Mouse (Mus musculus): Measurements from ENCODE around the gene Tfam. TPM values are rescaled to one million over a fixed set of nuclear protein-coding genes. Genes with fewer than 3 reads are reported as not detected.

Gene Tfam
- polyA plus RNA-seq (2014; fragmentation: Nextera tagmentation; extraction: Ambion mirVana), result 62.6 and 67.5 TPM in 2 replicates

DNA sequence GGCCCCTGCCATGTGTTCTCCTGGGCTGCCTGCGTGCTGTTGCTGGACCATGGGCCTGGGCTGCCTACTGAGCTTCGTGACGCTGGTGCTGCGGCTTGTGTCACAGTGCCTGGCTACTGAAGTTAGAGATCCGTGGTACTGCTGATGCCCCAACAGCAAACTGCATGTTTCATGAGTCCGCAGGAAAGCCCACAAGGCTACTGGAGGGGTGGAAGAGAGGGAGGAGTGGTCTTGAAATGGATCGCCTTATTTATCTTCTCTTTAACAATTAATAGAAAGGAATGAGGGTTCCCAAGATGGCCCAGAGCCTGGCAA, at the start of gene Tfam:
Tfam (minus strand) TSS at position 41 of the 315 bp plus-strand sequence.
- Histone ChIP-seq H3K36me3 (ENCODE audit: control insufficient read depth, insufficient read depth, low read length) (peaks cover 7% of the 10 kb centered on the region; the same call in 1 of the 2 replicates), H3K4me3 (ENCODE audit: low read depth, low read length) (peak within 1 kb of the TSS; percentile 95), H3K4me1 (ENCODE audit: control insufficient read depth, insufficient read depth, low read length) (peaks cover 3% of the 10 kb centered on the region), H3K27ac (ENCODE audit: low read depth, low read length) (peak within 1 kb of the TSS; percentile 75), H3K4me2 (peak within 1 kb of the TSS; percentile 85), H3K9me3 (replicated peaks; ENCODE audit: control insufficient read depth, low read length) (no peaks in the 10 kb centered on the region), H3K27me3 (ENCODE audit: control insufficient read depth, insufficient read depth, low read length) (no peaks in the 10 kb centered on the region), H3K9ac (ENCODE audit: low read depth, low read length) (peak within 1 kb of the TSS; percentile 93)
- 7% methylated on average over 7 of the region's 7 CpGs for WGBS (ENCODE audit: insufficient replicate concordance)
- no peak for ATAC-seq (replicated peaks; ENCODE audit: insufficient number of reproducible peaks, low FRiP score, low TSS enrichment)

GRCm38 (mm10) chr10:71285126-71285580, 47.1 kb upstream of the Tfam start, which contains the start of gene Ube2d1:
Gene Ube2d1 (minus strand): TSS chr10:71285262.
- H3K4me1 ChIP-seq (ENCODE audit: control insufficient read depth, insufficient read depth, low read length), result peaks cover 7% of the 10 kb centered on the region
- H3K9ac ChIP-seq (ENCODE audit: low read depth, low read length), result peak within 1 kb of the TSS; percentile 93
- H3K9me3 ChIP-seq (replicated peaks; ENCODE audit: control insufficient read depth, low read length), result no peaks in the 10 kb centered on the region
- ATAC-seq (replicated peaks; ENCODE audit: insufficient number of reproducible peaks, low FRiP score, low TSS enrichment), result peak; percentile 86
- peak within 1 kb of the TSS; percentile 80 for H3K4me2 ChIP-seq
- WGBS (ENCODE audit: insufficient replicate concordance), result under 1% methylated on average over 48 of the region's 50 CpGs
- 0 out of 2 replicates have a peak, but pooled peaks cover 3% of the 10 kb centered on the region for H3K27me3 ChIP-seq (ENCODE audit: control insufficient read depth, insufficient read depth, low read length)
- no peak within 1 kb of the TSS for H3K27ac ChIP-seq (ENCODE audit: low read depth, low read length)
- H3K36me3 ChIP-seq (ENCODE audit: control insufficient read depth, insufficient read depth, low read length), result 0 out of 2 replicates have a peak, but pooled peaks cover 2% of the 10 kb centered on the region
- peak within 1 kb of the TSS; percentile 96 for H3K4me3 ChIP-seq (ENCODE audit: low read depth, low read length)

DNA sequence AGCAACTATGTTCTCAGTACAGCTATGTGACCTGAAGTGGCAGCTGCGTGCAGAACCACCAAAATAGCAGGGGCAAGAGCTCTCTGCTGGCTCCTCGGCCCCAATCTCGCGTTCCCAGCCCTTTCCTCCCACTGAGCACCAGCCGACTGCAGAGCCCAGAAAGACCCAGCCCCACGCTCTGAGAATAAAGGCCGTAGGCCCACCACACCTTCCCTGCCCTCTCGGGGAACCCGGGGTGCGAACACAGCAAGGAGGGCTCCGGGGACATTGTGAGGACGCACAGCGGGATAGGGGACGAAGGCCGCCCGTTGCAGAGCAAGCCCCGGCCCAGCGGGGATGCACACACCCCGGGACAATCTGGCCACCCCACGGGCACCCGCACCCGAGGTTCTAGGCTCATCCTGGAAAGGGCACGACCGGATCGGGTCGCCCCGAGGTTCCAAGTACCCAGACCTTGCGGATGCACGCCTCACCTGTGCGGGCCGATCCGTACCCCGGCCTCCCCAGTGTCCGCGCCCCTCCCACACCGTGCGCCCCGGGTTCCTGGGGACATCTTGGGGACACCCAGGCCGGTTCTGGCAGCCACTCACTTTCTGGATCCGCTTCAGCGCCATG, 46.5 kb upstream of the Tfam start:
- Histone ChIP-seq H3K4me2 (peak overlapping the region; percentile 80), H3K9me3 (replicated peaks; ENCODE audit: control insufficient read depth, low read length) (no peaks in the 10 kb centered on the region), H3K27me3 (ENCODE audit: control insufficient read depth, insufficient read depth, low read length) (0 out of 2 replicates have a peak, but pooled peaks cover 3% of the 10 kb centered on the region), H3K27ac (ENCODE audit: low read depth, low read length) (no peak overlapping the region), H3K4me3 (ENCODE audit: low read depth, low read length) (peak overlapping the region; percentile 96), H3K4me1 (ENCODE audit: control insufficient read depth, insufficient read depth, low read length) (peaks cover 7% of the 10 kb centered on the region), H3K9ac (ENCODE audit: low read depth, low read length) (peak overlapping the region; percentile 93), H3K36me3 (ENCODE audit: control insufficient read depth, insufficient read depth, low read length) (0 out of 2 replicates have a peak, but pooled peaks cover 2% of the 10 kb centered on the region)
- under 1% methylated on average over 32 of the region's 41 CpGs for WGBS (ENCODE audit: insufficient replicate concordance)
- peak; percentile 66 for ATAC-seq (replicated peaks; ENCODE audit: insufficient number of reproducible peaks, low FRiP score, low TSS enrichment)

DNA sequence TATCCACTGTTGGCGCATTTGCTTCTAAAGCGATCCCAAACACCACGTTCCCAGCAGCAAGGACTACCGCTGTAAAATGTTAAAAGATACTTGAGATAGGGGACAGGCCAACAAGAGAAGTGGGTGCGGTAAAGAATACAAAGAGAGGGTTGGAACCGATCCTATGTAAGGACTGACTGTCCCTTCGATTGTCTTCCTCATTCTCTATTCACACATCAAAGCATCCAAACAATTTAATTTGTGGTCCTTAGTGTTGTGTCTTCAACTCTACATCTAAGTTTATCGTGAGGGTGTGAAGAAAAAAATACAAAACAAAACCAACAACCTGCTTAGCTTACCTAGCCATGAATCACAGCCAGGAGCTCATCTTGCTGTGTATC, 46.0 kb upstream of the Tfam start:
- Histone ChIP-seq H3K4me3 (ENCODE audit: low read depth, low read length) (peak overlapping the region; percentile 96), H3K27ac (ENCODE audit: low read depth, low read length) (no peak overlapping the region), H3K4me1 (ENCODE audit: control insufficient read depth, insufficient read depth, low read length) (peaks cover 7% of the 10 kb centered on the region), H3K27me3 (ENCODE audit: control insufficient read depth, insufficient read depth, low read length) (0 out of 2 replicates have a peak, but pooled peaks cover 3% of the 10 kb centered on the region), H3K9me3 (replicated peaks; ENCODE audit: control insufficient read depth, low read length) (no peaks in the 10 kb centered on the region), H3K36me3 (ENCODE audit: control insufficient read depth, insufficient read depth, low read length) (0 out of 2 replicates have a peak, but pooled peaks cover 2% of the 10 kb centered on the region), H3K4me2 (peak overlapping the region; percentile 80), H3K9ac (ENCODE audit: low read depth, low read length) (peak overlapping the region; percentile 93)
- no peak for ATAC-seq (replicated peaks; ENCODE audit: insufficient number of reproducible peaks, low FRiP score, low TSS enrichment)
- WGBS (ENCODE audit: insufficient replicate concordance), result 17% methylated on average over 8 of the region's 8 CpGs

- WGBS (ENCODE audit: insufficient replicate concordance), result 77% methylated on average over 9 of the region's 9 CpGs
- H3K27me3 ChIP-seq (ENCODE audit: control insufficient read depth, insufficient read depth, low read length), result no peaks in the 10 kb centered on the region
- H3K9ac ChIP-seq (ENCODE audit: low read depth, low read length), result no peak overlapping the region
- H3K9me3 ChIP-seq (replicated peaks; ENCODE audit: control insufficient read depth, low read length), result no peaks in the 10 kb centered on the region
- no peaks in the 10 kb centered on the region for H3K36me3 ChIP-seq (ENCODE audit: control insufficient read depth, insufficient read depth, low read length)
- no peak for ATAC-seq (replicated peaks; ENCODE audit: insufficient number of reproducible peaks, low FRiP score, low TSS enrichment)
- no peaks in the 10 kb centered on the region for H3K4me1 ChIP-seq (ENCODE audit: control insufficient read depth, insufficient read depth, low read length)
- no peak overlapping the region for H3K4me2 ChIP-seq
- no peak overlapping the region for H3K4me3 ChIP-seq (ENCODE audit: low read depth, low read length)
- H3K27ac ChIP-seq (ENCODE audit: low read depth, low read length), result no peak overlapping the region
Measured at GRCm38 (mm10) chr10:71273008-71273739, 35.1 kb upstream of the Tfam start.

- WGBS (ENCODE audit: insufficient replicate concordance), result 88% methylated on average over 2 of the region's 2 CpGs
Measured at GRCm38 (mm10) chr10:71267973-71268372, 29.9 kb upstream of the Tfam start.

GRCm38 (mm10) chr10:71267511-71267910, 29.4 kb upstream of the Tfam start:
- Histone ChIP-seq H3K4me3 (ENCODE audit: low read depth, low read length) (no peak overlapping the region), H3K27me3 (ENCODE audit: control insufficient read depth, insufficient read depth, low read length) (no peaks in the 10 kb centered on the region), H3K36me3 (ENCODE audit: control insufficient read depth, insufficient read depth, low read length) (no peaks in the 10 kb centered on the region), H3K4me2 (no peak overlapping the region), H3K9ac (ENCODE audit: low read depth, low read length) (no peak overlapping the region), H3K27ac (ENCODE audit: low read depth, low read length) (no peak overlapping the region), H3K4me1 (ENCODE audit: control insufficient read depth, insufficient read depth, low read length) (no peaks in the 10 kb centered on the region; the same call in 1 of the 2 replicates), H3K9me3 (replicated peaks; ENCODE audit: control insufficient read depth, low read length) (no peaks in the 10 kb centered on the region)
- WGBS (ENCODE audit: insufficient replicate concordance), result 70% methylated on average over 11 of the region's 11 CpGs
- ATAC-seq (replicated peaks; ENCODE audit: insufficient number of reproducible peaks, low FRiP score, low TSS enrichment), result no peak

More at GRCm38 (mm10) chr10:71267973-71268372, 29.9 kb upstream of the Tfam start:
- Histone ChIP-seq H3K9ac (ENCODE audit: low read depth, low read length) (no peak overlapping the region), H3K9me3 (replicated peaks; ENCODE audit: control insufficient read depth, low read length) (no peaks in the 10 kb centered on the region), H3K4me3 (ENCODE audit: low read depth, low read length) (no peak overlapping the region), H3K4me2 (no peak overlapping the region), H3K27me3 (ENCODE audit: control insufficient read depth, insufficient read depth, low read length) (no peaks in the 10 kb centered on the region), H3K36me3 (ENCODE audit: control insufficient read depth, insufficient read depth, low read length) (no peaks in the 10 kb centered on the region), H3K27ac (ENCODE audit: low read depth, low read length) (no peak overlapping the region), H3K4me1 (ENCODE audit: control insufficient read depth, insufficient read depth, low read length) (no peaks in the 10 kb centered on the region; the same call in 1 of the 2 replicates)
- no peak for ATAC-seq (replicated peaks; ENCODE audit: insufficient number of reproducible peaks, low FRiP score, low TSS enrichment)

- Histone ChIP-seq H3K4me2 (no peak overlapping the region), H3K27ac (ENCODE audit: low read depth, low read length) (no peak overlapping the region), H3K4me3 (ENCODE audit: low read depth, low read length) (no peak overlapping the region), H3K9ac (ENCODE audit: low read depth, low read length) (no peak overlapping the region), H3K4me1 (ENCODE audit: control insufficient read depth, insufficient read depth, low read length) (no peaks in the 10 kb centered on the region; the same call in 1 of the 2 replicates), H3K9me3 (replicated peaks; ENCODE audit: control insufficient read depth, low read length) (no peaks in the 10 kb centered on the region), H3K36me3 (ENCODE audit: control insufficient read depth, insufficient read depth, low read length) (peaks cover 3% of the 10 kb centered on the region; the same call in 1 of the 2 replicates), H3K27me3 (ENCODE audit: control insufficient read depth, insufficient read depth, low read length) (no peaks in the 10 kb centered on the region)
- no peak for ATAC-seq (replicated peaks; ENCODE audit: insufficient number of reproducible peaks, low FRiP score, low TSS enrichment)
- 82% methylated on average over 4 of the region's 4 CpGs for WGBS (ENCODE audit: insufficient replicate concordance)
Measured at GRCm38 (mm10) chr10:71265067-71265466, 27.0 kb upstream of the Tfam start.
